Mouse (Mus musculus) thymus, adult 2 months (tissue): ENCODE measurements at regions not wholly inside any gene's neighbourhood (a gene's known extent, or its start where the extent isn't known, plus 50 kb on each side); places are given as distances from the start of the nearest gene placed in this dataset.

Source experiments
- DNase-seq: peaks from one replicate; pipeline ENCODE4 v3.0.0; 2021
- H3K27ac ChIP-seq: fragments of 200-500 bp; 2 replicates; pipeline ENCODE4 v1.5.1; 2012; ENCODE audit warnings: low read length, control low read depth; ENCODE audit not compliant: control insufficient read depth, insufficient read depth
- H3K27me3 ChIP-seq: fragments of 200-500 bp; 2 replicates; pipeline ENCODE4 v1.6.1; 2012; ENCODE audit warnings: mild to moderate bottlenecking, low read length, moderate library complexity, mixed read lengths; ENCODE audit not compliant: control insufficient read depth, insufficient read depth
- H3K36me3 ChIP-seq: fragments of 200-500 bp; 2 replicates; pipeline ENCODE4 v1.6.1; 2012; ENCODE audit warnings: mild to moderate bottlenecking, low read length, moderate library complexity; ENCODE audit not compliant: control insufficient read depth, insufficient read depth
- H3K4me1 ChIP-seq: fragments of 200-500 bp; replicated peaks from 2 replicates; pipeline ENCODE4 v1.6.1; 2012; ENCODE audit warnings: low read length; ENCODE audit not compliant: control insufficient read depth, insufficient read depth
- H3K4me3 ChIP-seq: fragments of 200-500 bp; 2 replicates; pipeline ENCODE4 v1.5.1; 2012; ENCODE audit warnings: mild to moderate bottlenecking, low read length, control low read depth, moderate library complexity; ENCODE audit not compliant: control insufficient read depth, insufficient read depth
- CTCF ChIP-seq: fragments of 200-500 bp; IDR thresholded peaks from 2 replicates; pipeline ENCODE4 v1.5.1; 2012; ENCODE audit warnings: mild to moderate bottlenecking, control low read depth, low read length, moderate library complexity, borderline replicate concordance; ENCODE audit not compliant: control insufficient read depth, poor library complexity, insufficient read depth; ENCODE audit errors: extremely low read depth
- POLR2A ChIP-seq: fragments of 200-500 bp; IDR thresholded peaks from 2 replicates; pipeline ENCODE4 v1.6.1; 2012; ENCODE audit warnings: mild to moderate bottlenecking, low read length, control low read depth, moderate library complexity; ENCODE audit not compliant: control insufficient read depth, poor library complexity, insufficient read depth; ENCODE audit errors: extremely low read depth
- WGBS: fragments of 180-500 bp; shearing (Covaris S2); methylation state at CpG from one replicate; pipeline ENCODE4 v1.1.7; 2018; 5-methylcytosine and 5-hydroxymethylcytosine counted together

DNA sequence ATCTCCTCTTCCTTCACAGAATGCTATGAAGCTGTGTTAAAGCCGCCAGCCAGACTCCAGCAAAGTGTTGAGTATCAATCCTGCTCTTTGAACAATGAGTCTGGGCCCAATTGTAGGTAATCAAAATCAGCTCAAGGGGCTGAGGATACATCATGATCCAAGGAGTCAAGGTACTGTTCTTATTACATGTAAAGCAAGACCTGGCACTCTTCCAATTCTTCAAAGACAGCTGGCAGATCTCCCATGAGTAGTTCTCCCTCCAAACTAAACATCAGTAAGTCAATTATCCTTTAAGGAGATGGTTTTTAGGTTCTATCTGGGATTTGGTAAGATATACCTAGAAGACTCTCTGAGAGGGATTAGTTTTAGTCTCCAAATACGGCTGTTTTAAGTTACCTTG, 76.5 kb upstream of the Pard3b start:
- 83% methylated on average over 2 of the region's 2 CpGs for whole genome bisulfite sequencing
- no peak for DNase-seq
- no peaks in the 10 kb centered on the region for H3K4me1 ChIP-seq
- H3K27me3 ChIP-seq = no peaks in the 10 kb centered on the region
- H3K27ac ChIP-seq = no peak overlapping the region
- no peak overlapping the region for H3K4me3 ChIP-seq
- H3K36me3 ChIP-seq = no peaks in the 10 kb centered on the region
- TF ChIP-seq CTCF = no peak
- TF ChIP-seq POLR2A = no peak

DNA sequence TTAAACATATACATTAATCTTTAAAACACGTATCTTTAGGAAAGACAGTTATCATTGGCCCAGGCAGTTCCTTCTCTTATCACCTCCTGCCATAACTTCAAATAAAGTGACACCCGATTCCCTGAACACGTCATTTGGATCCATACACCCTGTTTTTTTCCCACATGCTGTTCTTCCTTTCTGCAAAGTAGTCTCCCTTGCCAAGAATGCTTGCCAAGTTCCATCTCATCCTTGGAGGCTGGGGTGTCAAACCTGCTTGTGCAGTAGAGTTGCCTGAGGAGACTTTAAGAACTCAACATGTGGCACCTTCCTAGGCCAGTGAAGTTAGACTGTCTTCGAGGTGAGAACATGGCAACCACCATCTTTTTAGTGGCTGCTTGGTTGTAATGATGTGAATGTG, 73.2 kb upstream of the Pard3b start:
- Histone ChIP-seq H3K27ac (no peak overlapping the region), H3K4me1 (no peaks in the 10 kb centered on the region), H3K36me3 (no peaks in the 10 kb centered on the region), H3K4me3 (no peak overlapping the region), H3K27me3 (no peaks in the 10 kb centered on the region)
- WGBS = 86% methylated on average over 4 of the region's 4 CpGs
- DNase-seq = no peak
- TF ChIP-seq POLR2A (no peak), CTCF (no peak)

DNA sequence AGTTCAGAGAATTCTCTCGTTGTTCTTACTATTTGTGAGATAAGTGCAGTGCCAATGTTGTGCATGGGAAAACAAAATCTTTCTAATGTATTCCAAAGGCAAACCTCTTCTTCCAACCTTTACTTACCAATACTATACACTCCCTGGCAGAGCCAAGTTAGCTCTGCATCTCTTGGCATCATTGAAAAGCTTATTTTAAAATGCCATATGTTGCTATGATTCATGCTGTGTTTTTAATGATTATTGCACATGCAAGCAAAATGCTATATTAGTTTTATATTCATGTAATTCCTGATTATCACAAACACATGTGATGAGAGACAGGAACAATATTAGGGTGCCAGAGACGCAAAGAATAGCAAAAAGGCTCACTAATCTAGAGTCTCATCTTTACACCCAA, 64.3 kb upstream of the Pard3b start:
- Histone ChIP-seq H3K36me3 (no peaks in the 10 kb centered on the region), H3K4me1 (no peaks in the 10 kb centered on the region), H3K4me3 (no peak overlapping the region), H3K27me3 (no peaks in the 10 kb centered on the region), H3K27ac (no peak overlapping the region)
- DNase-seq = no peak
- 92% methylated on average over 2 of the region's 2 CpGs for WGBS
- TF ChIP-seq CTCF (no peak), POLR2A (no peak)

DNA sequence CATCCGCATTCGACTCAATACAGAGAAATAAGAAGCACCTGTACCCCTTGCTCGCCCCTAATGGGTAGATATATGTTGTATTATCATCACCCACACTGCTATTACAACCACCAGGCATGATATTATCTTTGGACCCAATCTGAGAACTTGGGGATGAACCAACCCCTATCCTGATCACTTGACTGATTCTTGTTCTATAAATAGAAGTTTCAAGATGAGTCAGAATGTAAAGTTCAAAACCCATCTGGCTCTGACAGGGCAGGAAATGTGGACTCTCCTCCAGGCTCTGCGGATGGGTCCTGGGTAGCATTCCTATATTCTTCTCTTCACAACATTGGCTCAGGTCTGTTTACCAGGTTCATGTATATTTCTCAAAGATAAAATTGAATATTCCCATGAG, 61.9 kb upstream of the Pard3b start:
- no peak overlapping the region for H3K4me3 ChIP-seq
- no peak for DNase-seq
- no peak for TF ChIP-seq CTCF
- no peak for TF ChIP-seq POLR2A
- no peaks in the 10 kb centered on the region for H3K4me1 ChIP-seq
- H3K36me3 ChIP-seq = no peaks in the 10 kb centered on the region
- 90% methylated on average over 4 of the region's 4 CpGs for WGBS
- no peak overlapping the region for H3K27ac ChIP-seq
- H3K27me3 ChIP-seq = no peaks in the 10 kb centered on the region

DNA sequence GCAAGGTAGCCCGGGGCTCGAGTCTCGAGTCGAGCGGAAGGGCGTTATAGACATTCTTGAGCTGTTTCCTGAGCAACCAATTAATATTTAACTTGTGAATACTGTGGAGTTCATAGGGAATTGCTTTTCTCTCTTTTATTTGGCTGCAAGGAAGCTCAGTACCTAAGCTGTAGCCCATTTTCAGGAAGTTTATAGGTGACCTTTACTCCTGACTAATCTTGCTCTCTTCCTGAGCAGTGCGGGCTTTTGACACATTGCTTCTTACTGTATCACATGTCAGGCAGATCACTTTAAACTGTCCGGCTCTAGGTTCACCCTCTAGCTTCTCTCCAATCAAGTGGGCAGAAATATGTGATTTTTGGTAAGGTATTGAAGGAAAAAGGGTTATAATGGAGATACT, 51.4 kb upstream of the Pard3b start:
- 95% methylated on average over 8 of the region's 8 CpGs for WGBS
- H3K4me1 ChIP-seq = no peaks in the 10 kb centered on the region

More for the DNA sequence above, 51.4 kb upstream of the Pard3b start:
- DNase-seq = no peak
- Histone ChIP-seq H3K36me3 (no peaks in the 10 kb centered on the region), H3K4me3 (no peak overlapping the region), H3K27me3 (no peaks in the 10 kb centered on the region), H3K27ac (no peak overlapping the region)
- TF ChIP-seq CTCF (no peak), POLR2A (no peak)
